Mouse (Mus musculus) lung, postnatal 10 days (tissue): ENCODE measurements at regions not wholly inside any gene's neighbourhood (a gene's known extent, or its start where the extent isn't known, plus 50 kb on each side); places are given as distances from the start of the nearest gene placed in this dataset.
"Not testable (repeated sequence)": the region's sequence is repeated elsewhere in the genome, so short reads cannot be mapped to it uniquely, and the experiment has no call there.

Experiments used
- DNase-seq: peaks from one replicate; pipeline ENCODE4 v3.0.0; 2021

DNA sequence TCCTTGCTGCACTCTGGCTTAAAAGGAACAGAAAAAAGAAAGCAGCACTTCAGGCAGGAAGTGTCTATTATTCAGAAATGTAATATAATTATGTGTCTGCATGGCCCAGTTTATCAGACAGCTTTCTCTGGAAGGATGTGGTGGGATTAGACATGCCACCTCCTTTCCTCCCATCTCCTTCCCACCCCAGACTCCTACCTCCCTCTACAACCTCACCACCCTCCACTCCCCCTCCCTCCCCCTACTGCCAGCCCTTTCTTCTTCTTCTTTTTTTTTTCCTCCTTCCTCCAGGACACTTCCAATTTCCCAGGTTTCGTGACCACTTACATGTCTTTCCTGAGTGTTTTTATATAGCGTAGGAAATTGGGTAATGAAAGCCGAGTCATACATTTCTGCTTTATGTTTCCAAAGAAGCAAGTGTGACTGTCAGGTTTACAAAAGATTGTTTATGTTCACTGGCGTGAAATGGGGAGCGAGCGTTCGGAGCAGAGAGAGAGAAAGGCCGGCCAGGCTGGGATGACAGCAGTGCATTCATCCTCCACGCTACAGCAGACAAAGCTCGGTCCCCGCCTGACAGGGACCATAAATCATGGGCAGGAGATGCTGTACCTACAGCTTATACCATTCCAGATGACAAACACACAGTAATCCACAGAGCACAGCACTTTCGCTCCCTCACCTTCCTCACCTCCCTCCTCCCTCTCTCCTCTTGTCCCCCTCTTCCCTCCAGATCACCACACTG, 354.6 kb upstream of the Zfp703 start:
- no peak for DNase-seq

DNA sequence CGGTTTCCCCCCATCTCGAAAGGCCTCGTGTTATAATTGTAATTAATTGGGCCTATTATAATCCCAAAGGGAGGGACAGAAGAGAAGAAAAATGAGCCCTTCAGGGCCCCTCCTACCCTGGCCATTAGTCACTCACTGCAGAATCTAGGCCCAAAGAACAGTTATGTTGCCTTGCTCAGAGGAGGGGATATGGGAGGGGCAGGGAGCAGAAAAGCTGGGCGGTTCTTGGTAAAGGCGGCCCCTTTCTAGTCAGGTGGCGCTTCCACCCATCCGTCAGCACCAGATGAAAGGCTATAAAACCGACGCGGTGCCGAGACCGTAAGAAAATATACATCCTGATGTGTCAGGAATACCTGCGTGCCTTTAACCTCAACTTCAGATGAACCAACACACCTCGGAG, 350.9 kb upstream of the Zfp703 start:
- no peak for DNase-seq

DNA sequence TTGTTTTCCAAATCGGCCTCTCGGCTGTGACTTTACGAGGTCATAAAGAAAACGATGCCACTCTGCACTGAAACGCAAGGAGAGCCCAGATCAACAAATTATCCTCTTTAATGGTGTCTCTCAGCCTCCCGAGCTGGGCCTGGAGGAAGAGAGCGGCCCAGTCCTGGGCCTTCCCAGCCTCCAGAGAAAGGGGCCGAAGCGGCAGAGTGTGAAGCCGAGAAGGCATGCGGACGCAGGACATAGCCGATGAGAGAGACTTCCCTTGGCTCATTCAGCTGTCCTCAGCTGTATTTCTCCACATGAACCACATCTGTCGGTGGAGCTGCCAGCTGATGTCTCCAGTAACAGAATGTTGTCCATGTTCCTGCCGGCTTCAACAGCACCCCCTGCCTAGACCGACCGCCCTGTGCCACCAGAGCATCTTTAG, 350.5 kb upstream of the Zfp703 start:
- DNase-seq = peak; percentile 43

DNA sequence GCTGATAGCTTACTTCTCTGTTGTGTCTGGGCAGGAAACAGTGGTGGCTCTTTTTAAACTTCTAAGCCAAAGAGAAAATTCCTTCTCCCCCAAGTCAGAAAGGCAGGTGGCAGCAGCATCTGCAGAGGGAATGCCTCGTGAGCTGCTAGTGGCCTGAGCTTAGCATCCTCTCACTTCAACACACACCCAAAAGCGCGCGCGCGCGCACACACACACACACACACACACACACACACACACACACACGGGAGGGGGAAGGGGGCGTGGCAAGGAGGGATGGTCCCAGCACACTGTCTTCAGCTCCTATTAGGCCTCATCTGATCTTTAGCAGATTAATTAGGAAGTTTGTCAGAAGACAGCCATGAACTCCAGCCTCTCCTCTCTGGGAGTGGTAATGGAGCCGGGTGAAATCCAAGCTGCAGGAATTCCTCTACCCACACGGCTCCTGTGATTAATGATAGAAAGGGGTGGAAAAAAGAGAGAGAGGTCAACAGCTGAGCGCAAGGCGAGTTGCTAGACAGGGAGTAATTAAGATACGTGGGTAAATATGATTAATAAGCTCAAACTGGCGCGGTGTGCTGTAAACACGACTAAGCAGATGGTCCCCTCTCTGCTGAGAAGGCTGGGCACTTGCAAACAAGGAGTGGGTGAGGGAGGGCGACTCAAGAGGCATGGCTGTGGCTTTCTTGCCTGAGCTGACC, 349.8 kb upstream of the Zfp703 start:
- peak; percentile 6 for DNase-seq

DNA sequence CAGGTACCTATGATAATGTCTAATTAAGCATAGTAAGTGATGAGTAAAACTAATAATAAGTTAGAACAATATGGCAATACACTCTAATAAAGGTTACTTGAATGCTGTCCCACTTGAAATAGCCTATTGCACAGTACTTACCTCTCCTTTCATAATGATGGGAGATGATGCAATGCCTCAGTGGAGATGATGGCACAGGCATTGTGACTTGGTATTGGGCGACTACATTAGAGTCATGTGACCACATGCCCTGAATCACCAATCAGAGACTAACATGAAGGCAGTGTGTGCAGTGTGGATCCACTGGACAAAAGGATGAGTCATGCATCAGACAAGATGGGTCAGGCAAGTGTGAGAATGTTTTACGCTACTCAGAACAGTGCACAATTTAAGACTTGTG, 346.6 kb upstream of the Zfp703 start:
- DNase-seq = no peak

DNA sequence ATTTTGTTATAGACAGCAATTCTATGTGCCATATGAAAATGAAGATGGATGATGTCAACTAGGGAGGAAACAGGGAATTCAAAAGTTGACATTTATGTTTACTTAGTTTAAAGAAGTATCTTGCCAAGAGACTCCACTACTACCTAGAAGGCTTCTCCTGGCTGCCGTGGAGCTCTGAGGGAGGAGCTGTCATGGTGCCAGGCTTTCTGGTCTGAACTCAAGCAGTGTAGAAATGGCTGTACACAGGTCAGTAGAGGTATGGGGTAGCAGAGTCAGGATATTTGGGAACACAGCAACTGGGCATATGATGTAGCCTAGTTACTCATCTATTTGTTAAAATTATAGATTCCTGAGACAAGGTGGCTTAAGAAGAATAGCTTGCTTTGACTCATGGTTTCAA, 341.4 kb upstream of the Zfp703 start:
- no peak for DNase-seq

DNA sequence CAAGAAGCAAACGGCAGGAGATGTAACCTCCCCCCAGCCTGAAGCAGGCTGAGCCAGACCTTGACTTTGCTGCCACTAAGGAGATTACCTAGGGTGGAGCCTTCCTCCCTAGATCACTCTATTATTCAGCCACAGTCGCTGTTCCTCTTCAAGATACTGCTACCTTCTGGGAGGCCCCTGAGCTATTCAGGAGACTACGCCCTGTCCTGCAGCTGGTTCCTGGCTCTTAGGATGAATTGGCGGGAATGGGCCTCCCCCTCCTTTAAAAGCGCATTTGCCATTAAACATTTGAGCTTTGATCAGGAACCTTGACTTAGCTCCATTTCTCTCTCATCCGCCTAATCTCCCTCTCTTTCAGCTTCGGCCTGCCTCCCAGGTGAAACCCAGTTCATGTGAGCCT, 331.8 kb upstream of the Zfp703 start:
- not testable (repeated sequence) for DNase-seq

DNA sequence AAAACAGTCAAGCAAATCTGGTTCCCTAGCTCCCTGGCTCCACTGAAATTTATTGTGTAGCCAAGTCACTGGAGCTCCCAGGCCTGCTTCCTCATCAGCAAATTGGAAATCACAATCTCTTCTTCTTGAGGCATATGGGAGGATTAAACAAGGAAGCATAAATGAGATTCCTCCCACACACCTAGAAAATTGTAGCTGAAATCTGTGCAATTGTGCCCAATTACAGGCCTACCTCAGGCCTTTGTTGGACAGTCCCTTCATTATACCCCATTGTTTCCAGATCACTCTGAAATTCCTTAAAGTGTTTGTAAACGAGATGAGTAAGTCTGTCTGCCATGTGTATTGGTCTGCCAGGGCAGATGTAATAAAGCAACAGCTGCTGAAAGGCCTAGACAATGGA, 326.8 kb upstream of the Zfp703 start:
- no peak for DNase-seq

DNA sequence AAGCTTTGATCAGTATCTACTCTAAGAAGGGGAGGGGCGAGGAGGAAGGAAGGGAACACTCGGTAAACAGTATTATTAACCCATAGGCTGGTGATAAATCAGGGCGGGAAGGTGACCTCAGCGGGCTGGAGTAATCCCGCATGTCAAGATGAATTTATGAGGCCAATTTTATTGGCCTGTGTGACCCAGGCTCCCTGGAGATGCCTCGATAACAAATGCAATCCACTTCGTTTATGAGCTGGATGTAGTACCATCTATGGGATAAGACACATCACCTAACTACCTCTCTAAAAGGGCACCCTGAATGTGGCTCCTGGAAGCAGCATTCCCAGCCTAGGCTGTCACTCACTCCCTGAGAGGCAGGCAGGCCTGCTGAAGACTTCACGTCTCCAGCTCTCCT, 321.2 kb upstream of the Zfp703 start:
- DNase-seq = no peak

DNA sequence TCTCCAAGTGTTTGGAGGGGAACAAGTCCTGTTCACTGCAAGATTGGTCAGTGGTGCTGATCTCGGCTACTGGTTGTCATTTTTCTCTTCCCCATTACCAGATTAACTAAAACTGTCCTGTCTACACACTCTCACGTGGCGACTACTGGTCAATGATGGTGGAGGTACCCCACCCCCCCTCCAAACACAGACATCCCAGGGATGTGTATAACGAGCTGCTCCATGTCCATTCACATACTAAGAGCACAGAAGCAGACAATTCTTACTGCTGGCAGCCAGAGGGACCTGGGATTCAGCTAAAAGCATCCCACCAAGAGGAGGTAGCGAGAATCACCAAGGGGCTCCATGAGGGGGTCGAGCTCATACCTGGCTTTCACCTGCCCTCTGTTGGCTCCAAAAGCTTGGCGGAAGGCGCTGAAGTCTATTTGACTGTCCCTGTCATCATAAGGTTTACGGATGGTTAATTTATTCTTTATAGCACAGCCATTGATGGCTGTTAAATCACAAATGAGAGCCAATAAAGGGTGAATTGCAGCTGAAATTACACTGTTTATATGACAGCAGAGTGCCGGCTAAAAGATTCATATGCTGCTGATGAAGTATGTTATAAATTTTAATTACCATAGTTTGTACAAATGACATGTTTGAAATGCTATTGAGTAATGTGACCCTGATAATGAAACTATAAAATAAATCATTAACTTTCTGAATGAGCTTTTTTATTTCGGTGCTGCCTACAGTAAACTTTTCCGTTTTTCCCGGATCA, 320.6 kb upstream of the Zfp703 start:
- DNase-seq = no peak

DNA sequence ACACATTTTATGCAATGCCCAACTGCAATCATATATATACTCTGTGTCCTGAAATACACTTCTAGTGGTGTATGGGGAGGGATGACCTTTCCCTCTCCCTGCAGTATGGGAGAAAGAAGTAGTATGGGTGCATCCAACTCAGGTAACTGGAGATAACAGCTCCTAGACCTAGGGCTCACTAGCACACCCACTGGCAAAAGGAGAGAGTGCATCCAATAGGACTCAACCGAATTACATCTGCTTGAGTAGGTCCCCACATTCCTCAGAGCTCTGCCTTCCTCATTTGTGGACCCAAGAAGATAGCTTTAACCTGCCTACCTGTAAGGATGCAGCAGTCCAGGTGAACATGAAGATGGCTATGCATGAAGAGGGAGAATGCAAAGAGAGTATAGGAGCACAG, 317.7 kb upstream of the Zfp703 start:
- peak; percentile 10 for DNase-seq

DNA sequence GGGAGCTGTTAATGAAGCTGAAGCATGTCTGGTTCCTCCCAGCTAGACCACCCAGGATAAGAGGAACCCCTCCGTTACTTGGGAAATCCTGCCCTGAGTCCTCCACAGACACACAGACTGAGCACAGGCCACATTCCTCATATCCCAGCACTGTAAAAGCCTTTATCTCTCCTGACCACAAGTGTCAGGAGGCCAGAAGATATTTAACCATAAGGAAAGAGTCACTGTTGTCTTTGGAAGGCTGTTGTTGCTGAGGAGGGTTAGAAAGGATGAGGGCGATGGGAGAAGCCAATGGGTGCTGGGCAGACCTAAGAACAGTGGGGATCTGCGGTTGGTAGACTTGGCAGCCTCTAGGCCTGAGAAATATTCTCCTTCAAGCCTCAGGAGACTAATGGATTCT, 307.6 kb upstream of the Zfp703 start:
- DNase-seq = no peak

DNA sequence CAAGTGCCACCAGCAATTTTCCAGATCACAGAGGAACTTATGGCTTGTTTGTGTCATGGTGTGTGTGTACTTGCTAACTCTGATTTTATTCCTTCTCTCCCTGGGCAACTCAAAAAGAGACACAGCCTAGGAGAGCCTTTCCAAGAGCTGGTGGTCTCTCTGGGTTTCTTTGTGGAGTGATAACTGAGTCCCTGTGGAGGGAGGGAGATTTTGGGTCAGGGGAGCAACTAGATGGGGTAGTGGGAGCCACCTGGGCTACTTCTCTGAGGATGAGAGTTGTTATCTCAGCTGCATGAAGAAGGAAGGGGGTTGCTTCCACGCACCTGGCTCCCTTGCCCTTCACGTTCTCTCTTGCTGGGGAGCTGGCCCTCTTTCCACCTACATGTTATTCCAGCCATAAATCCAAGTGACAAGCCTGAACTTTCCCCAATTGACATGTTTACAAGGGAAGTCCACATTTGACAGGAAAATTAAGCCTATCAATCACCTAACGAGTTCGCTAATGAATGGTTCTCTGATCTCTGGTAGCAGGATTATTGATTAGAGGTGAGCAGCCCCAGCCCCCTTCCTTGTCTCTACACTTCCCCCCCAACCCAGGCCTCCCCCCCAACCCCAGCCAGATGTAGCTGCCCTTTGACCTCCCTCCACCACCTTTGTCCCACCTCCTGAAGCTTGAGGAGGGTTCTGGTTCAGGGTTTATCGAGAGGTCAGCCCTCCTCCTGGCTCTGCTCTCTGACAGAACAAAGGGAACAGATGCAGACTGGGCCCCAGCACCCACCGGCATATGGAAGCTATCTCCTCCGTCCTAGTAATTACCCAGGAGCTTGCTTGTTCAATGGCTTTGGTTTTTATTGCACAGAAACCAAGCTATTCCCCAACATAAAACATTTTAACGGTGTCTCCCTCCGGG, 304.4 kb upstream of the Zfp703 start:
- DNase-seq = no peak

DNA sequence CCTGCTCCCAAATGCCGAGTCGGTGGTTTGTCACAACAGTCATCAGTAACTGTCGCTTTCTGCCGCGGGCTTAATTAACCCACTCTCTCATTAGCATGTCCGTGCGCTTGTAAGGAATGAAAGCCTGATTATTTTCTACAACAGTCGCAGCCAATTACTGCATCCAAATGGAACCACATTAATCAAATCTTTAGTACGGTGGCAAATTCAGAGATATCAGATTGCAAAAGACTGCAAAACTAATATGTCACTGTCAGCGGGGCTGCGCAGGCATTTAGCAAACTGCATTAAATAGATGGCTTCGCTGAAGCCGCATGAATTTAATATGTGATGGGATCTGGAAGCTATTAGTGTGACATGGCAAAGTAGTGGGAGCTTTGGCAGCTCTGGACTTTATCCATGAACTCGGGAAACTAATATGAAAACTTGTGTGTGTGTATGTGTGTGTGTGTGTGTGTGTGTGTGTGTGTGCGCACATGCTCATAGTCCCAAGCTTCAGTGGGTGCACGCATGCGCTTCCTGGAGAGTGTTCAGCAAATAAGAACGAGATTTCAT, 299.5 kb upstream of the Zfp703 start:
- no peak for DNase-seq

DNA sequence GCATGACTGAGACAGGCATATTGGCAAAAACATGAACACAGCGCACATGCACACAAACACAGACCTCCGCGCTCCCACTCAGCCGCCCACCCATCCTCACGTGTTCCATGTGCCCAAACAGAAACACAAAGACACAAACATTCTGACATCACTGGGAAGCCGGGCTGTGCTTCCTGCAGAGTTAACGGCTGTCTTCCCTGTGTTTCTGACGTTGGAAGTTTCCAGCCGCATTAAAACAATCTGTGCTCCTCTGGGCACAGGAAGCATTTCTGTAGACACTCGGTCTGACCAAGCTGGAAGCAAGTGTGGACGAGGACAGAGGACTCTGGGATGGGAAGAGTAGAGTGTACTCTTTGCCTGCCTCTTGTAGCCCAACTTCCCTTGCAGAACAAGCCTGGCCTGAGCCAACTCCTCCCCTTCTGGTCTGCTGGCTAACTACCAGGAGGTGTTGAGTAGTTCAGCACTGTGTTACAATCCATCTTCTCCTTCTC, 296.2 kb upstream of the Zfp703 start:
- DNase-seq = peak; percentile 29

DNA sequence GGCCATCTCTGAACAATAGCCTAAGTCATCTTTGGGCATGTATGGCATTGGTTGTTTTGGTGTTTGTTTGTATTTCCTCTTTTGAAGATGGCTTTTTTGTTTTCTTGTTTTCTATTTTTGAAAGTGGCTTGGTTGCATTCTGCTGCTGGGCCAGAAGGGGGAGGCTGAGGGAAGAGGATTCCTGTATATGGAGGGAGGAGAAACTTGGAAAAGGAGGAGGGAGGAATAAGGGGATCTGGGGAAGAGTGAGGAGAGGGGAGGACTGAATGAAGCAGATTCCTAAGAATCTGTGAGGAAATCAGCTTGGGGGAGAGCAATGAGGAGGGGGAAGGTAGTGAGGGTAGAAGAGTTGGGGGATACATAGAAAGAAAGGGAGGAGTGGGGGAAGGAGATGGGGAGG, 290.0 kb upstream of the Zfp703 start:
- peak; percentile 67 for DNase-seq

DNA sequence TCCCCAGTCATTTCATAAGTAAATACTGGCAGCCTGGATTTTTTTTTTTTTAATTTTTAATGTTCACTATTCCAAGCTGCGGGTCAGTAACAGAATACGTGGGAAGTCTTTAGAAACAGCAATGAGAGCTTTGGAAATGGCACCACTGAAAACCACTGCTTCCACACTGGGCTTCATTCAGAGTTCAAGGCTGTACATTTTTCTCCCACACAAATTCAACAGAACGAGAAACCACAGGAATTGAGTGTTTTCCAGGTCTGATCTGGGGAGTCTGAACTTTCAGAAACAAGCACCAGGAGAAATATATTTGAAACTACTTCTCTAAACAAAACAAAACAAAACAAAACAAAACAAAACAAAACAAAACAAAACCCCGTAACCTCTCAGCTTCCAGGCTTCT, 289.1 kb upstream of the Zfp703 start:
- no peak for DNase-seq

DNA sequence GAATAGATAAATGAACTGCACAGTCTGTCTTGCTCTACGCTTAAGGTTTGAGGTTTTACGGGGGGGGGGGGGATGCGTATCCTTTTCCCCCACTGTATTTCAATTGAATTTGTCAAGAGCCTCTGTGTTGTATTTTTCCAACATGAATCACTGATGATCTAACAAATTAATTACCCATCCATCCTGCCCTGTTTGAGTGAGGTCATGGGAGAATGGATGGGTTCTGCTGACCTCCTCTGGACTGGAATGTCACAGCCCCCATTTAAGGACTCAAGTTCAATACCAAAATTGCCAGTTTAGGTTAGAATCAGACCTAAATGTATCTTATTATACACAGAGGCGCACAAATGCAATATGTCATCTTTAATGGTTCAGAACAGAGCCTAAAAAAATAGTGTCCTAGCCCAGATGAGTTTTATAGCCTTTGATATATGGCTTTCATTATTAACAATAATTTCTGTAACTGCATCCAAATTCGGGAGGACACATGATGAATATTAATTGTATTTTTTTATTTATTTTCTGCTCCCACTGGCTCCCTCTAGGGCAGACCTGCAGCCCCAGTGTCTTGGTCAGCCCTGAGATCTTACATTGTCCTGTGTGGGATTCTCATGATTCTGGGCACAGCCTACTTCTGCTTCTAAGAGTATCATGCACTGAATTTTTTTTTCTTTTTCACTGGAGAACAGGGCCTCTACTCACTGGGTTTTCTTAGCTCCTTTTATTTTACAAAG, 288.2 kb upstream of the Zfp703 start:
- DNase-seq = no peak

DNA sequence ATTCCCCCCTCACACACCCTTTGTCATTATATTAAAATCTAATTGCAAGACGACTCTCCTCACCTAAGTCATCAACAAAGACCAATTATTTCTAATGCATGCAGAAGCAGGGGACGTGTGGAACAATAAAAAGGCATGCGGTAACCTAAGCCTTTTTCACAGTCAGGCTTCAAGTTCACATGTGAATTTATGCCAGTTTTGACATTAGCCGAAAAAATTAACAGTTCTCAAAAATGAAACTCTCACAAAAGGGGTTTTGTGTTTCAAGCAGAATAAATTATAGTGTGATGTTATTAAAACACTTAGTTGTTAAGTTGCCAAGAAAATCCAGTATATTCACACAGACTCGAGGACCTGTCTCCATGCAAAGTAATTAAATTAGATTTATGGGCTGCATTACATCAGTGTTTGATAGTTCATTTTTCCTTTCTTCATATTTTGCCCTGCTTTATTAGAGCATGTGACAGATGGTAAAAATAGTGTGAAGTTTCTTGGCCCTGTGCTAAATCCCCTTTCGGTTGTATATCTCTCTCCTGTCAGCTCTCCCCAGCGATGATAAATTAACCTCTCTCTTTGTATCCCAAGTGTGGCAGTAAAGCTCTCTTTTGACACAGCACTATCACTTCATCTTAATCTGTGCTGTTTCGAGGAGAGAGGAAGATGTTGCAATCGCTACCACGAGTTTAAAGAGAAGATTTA, 287.5 kb upstream of the Zfp703 start:
- DNase-seq = no peak

DNA sequence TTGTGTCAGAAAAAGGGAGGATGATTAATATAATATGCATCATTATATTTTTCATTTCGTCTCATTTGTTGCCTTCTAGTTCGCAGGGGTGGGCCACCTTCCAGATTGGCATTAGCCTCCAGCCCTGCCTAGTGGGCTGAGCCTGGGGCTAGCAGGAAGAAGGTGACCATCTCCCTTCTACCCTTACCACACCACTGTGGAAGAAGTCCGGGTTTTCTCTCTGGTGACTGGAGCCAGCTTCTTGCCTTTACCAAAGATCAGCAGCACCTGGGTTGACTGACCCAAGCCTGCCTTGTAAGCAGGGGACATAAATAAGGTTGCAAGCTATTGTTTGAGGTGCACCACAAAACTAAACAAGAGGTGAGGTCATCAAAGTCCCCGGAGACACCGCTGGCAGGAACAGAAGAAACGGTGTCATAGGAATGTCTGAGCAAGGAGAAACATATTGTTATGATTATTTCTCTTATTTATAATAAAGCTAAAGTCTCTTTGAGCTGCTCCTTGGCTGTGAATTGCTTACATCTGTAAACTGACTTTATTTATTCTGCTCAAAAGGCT, 286.9 kb upstream of the Zfp703 start:
- DNase-seq = no peak
